In genomic region chr10:51671583-51671982, GRCm38 (mm10) we compare ENCODE assay signal across 17 mouse cellular contexts. TPM values are rescaled to one million over a fixed set of nuclear protein-coding genes. Genes with fewer than 3 reads are reported as not detected.
"Had no signal": no experiment of that assay in that cellular context is flagged by ENCODE, and none has a peak within 500 bp of the region (broad histone marks: within the 10 kb centered on the region; RNA-seq: fewer than 3 reads in every experiment).

No protein-coding gene starts in this region.

- DNase-seq: kidney, adult 8-10 months; kidney, postnatal 4 days; lung, adult 18-20 months; thymus, postnatal 4 days had no signal

- H3K27ac ChIP-seq: layer of hippocampus, adult 2 months; liver, embryonic 14.5 days; neural tube, embryonic 12.5 days; stomach, postnatal 0 days had no signal

- H3K9me3 ChIP-seq: neural tube, embryonic 12.5 days had no signal

- H3K4me3 ChIP-seq: layer of hippocampus, adult 2 months; neural tube, embryonic 12.5 days had no signal

- H3K36me3 ChIP-seq: neural tube, embryonic 12.5 days had no signal

- H3K9ac ChIP-seq: liver, embryonic 14.5 days; neural tube, embryonic 12.5 days had no signal

- H3K4me2 ChIP-seq: neural tube, embryonic 12.5 days had no signal

- ATAC-seq: intestine, embryonic 16.5 days had no signal

- H3K4me1 ChIP-seq: neural tube, embryonic 12.5 days had no signal

RNA-seq across cellular contexts. Expression of gene Rfx6, which starts 6.0 kb away (rescaled TPM):
- total RNA-seq: layer of hippocampus, adult 2 months; layer of hippocampus, postnatal 14 days; left cerebral cortex, adult 18-20 months; left cerebral cortex, postnatal 10 days; liver, adult 2 months; monocyte, adult 5-6 weeks; neutrophil, adult 5-6 weeks had no signal
- polyA plus RNA-seq: kidney, embryonic 16.5 days; limb, embryonic 11.5 days; liver, adult 2 months had no signal

RNA-seq across cellular contexts. Expression of gene Gprc6a, which starts 40.3 kb away (rescaled TPM):
- total RNA-seq: layer of hippocampus, adult 2 months; layer of hippocampus, postnatal 14 days; left cerebral cortex, adult 18-20 months; left cerebral cortex, postnatal 10 days; liver, adult 2 months; monocyte, adult 5-6 weeks; neutrophil, adult 5-6 weeks had no signal
- polyA plus RNA-seq: intestine, embryonic 16.5 days; limb, embryonic 11.5 days; liver, adult 2 months; liver, embryonic 14.5 days; neural tube, embryonic 12.5 days had no signal
